Mouse (Mus musculus) liver, adult (tissue): ENCODE measurements around the gene Mb.

Experiments
- GATA4 ChIP-seq: IDR thresholded peaks from 2 replicates; pipeline ENCODE4 v1.6.1; 2014; ENCODE audit warnings: mild to moderate bottlenecking, low read length; ENCODE audit not compliant: insufficient replicate concordance

Mb gene

DNA sequence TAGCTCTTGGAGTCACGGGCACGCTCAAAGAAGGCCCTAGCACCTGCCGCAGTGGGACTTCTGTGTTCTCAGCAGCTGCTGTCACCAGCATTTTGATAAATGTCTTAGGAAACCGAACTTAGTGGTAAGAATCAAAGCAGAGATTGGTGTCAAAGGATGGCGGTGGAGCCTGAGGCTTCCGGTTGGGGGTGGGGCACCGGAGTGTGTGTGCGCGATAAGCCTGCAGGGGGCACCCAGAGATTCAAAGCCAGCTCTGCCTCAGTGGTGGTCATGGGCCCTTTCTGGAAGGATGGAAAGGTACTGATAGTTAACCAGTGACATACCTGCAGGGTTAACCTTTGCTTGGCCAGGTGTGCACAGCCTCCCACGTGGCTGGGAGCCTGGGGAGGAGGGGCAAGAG lies 21.0 kb upstream of the Mb start:
- no peak for TF ChIP-seq GATA4

DNA sequence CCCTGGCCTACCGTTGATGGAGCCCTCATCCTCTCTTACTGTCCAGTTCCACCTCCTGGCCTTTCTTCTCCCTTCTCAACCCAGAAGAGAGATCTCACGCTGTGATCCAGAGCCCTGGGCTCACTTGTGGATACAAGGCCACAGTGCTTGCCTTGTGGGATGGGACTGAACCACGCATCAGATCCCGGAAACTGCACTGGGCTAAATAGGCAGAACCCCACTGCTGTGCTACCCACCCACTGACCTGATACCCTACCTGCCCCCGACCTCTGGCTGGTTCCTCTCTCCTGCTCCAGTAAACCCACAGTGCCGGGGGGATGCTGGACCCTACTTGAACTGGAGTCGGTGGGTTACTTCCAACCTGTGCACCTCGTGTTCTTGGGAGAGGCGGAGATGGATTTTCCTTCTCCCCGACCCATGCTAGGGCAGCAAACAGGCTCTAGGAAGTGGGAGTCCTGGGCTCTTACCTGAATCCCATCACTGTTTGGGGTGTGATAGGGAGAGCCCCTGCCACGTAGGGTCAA lies 20.3 kb upstream of the Mb start:
- no peak for TF ChIP-seq GATA4

DNA sequence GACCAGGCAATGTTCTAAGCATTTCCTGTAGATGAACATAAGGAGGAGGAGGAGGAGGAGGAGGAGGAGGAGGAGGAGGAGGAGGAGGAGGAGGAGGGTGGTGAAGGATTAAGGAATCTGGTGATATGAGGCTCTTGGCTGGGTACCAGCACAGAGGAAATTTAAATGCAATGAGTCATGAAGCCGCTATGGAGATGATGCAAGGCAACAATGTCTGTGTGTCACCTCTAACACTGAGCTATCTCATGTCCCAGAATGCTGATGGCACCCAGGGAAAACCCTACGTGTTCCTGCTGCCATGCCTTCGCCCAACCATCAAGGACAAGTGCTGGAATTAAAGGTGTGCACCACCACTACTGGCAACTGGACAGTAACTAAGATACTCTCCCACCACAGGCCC lies 18.5 kb upstream of the Mb start:
- no peak for TF ChIP-seq GATA4

DNA sequence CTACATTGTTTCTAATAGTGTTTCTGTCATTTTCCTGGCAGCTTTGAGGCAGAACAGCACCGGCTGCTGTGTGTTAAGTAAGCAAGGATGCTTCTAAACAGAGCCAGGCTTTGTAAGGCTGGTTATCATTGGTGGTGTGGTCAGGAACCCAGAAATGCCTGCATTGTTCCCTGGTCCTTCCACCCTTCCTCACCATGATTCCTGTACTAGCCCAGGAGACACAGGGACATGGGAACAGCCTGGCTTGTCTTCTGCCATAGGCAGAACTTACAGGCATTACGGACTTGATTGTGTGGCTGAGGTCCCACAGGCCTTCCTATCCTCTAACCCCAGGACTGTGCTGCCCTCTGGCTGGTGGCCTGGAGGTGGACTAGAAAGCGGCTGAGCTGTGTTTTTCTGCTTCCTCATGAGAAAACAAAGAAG lies 18.0 kb upstream of the Mb start:
- no peak for TF ChIP-seq GATA4

DNA sequence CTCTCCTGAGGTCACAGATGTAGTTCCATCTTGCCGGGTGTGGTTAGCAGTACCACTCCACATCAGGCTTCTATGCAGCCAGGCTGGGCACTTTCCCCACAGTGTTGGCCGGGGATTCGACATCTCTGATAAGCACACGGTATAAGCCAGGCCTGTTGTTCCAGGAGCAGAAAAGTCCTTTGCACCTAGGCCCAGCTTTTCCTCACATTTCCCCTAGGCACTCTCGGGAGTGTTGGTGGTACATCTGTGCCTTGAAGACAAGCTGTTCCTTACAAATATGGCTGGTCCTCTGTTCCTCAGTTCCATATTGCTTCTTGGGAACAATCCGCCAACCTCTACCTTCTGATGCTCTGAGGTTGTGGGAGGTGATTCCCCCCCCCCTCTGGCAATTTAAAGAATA lies 15.8 kb upstream of the Mb start:
- TF ChIP-seq GATA4, result no peak

DNA sequence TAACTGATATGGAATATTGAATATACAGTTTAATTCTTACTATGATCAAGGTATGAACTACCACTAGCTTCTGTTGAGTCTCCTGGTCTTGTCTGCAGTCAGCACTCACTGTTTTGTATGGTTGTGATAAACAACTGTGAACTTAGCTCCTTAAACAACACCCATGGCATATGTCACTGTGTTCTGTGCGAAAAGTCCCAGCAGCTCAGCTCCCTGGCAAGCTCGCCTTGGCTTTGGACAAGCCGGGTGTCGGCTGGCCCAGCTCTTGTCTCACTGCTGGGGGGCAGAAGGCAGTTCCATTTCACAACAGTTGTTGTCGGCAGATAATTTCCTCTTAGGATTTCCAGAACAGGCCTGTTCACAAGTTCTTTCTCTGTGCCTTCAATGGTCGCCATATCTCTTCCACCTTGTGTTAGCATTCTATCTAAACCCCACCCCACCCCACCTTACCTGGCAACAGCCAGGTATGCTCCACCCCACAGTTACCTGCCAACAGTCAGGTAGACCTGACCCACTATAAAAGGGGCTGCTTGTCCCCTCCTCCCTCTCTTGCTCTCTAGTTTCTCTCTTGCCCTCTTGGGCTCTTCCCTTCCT lies 14.9 kb upstream of the Mb start:
- TF ChIP-seq GATA4, result no peak

DNA sequence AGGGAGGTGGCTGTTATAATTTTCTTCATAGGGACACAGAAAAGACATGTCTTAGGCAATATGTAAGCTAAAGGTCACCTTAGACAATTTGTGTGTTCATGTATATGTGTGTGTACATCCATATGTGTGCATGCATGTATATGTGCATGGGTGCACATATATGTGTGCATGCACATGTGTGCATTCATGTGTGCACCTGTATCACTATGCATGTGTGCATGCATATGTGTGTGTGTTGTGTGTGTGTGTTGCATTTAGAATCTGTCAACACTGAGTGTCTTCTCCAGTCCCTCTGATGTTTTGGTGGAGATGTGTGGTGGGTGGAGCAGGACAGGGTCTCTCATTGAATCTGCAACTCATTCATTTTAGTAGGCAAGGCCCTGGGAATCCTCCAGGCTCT lies 12.3 kb upstream of the Mb start:
- TF ChIP-seq GATA4, result no peak

DNA sequence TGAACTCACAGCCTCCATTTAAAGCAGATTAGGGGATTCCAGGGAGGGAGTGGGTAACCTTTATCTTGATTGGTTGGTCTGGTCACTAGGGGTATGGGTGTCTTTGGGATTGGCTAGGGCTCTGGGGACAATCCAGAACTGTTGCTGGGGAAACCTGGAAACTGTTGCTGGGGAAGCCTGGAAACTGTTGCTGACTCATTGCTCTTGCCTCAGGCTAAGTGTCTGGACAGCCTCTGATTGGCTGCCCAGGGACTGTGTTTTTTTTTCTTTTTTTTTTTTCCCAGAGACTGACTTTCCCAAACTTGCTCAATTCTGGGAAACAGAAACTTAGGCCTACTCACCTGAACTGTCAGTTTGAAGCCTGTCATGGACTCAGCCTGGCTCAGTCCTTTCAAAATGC lies 8.1 kb upstream of the Mb start:
- TF ChIP-seq GATA4, result no peak

DNA sequence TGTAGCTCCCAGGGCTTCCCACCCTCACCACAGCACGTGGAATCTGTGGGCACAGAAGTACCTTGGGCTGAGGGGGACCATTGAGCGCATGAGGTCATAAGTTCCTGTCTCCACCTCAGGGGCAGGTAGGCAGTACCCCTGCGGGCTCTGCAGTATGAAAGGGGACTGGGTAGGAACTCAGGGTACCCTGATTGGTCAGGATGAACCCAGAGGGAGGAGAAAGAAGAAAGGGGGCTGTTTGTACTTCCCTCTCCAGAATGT lies 6.3 kb upstream of the Mb start:
- TF ChIP-seq GATA4, result no peak

DNA sequence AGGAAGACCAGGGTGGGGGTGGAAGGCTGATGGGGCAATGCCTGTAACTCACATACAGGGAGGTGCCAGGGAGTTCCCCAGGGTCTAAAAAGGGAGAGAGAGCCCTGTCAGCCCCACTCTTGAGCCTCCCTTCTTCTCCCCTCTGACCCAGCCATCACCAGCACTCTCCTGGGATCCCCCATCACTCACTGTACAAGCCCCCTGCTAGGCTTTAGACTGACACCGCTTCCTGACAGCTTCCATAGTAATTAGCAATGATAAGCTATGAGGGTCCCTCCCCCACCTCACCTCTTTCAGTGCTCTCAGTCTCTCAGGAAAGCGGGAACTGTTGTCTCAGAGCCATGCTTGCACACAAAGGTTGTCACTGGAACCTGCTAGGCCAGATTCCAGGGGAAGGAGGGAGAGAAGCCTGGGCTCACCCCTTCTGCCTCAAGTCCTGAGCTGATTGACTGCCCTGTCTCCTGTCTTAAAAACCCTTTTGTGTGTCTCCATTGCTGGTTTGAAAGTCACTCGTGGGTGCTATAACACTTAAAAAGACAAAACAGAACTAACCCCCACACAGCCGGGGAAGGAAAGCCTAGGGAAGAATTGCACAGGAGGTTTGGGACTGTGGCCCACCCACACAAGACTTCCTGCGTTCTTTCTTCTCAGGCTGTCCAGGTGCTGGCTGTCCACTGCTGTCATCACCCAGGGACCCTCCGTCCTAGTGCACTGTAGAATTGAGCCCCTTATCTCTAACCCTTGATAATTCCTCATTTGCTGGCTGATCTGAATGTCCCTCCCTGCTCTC lies 5.7 kb upstream of the Mb start:
- no peak for TF ChIP-seq GATA4

DNA sequence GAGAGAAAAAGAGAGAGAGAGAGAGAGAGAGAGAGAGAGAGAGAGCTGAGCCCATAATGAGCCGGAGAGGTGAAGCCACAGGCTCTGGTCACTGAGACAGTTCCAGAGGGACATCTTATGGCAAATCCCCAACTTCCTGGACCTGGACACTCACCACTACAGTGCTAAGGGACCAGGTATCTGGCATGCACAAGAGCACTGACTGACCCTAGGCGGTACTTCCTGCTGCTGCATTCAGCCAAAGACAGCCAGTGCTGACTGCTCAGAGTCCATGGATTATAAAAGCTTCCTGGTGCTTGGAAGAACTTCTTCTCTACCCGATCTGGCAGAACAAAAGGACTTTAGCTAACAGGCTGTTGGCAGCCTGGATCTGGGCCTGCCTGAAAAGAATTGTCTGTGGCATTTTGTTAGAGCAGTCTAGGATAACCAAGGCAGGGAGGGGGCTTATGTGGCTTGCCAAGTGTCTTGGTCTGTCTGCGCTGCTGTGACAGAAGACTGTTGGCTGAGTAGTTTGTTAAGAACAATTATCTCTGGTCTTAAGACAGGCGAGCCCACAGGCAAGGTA lies 4.2 kb upstream of the Mb start:
- no peak for TF ChIP-seq GATA4

DNA sequence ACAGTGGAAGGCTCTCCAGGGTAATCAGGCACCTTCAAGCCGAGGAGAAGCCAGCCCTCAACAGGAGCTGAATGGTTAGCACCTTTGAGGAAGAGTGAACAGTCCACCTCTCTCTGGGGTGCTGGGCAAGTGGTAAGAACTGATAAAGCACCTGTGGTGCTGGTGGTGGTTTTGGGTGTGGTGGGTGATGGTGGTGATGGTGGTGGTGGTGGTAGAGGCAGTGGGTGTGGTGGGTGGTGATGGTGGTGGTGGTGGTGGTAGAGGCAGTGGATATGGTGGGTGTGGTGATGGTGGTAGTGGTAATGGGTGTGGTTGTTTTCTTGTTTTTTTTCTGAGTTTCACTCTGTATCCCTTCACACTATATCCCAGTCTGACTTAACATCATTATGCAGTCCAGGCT lies 2.6 kb upstream of the Mb start:
- TF ChIP-seq GATA4, result no peak

DNA sequence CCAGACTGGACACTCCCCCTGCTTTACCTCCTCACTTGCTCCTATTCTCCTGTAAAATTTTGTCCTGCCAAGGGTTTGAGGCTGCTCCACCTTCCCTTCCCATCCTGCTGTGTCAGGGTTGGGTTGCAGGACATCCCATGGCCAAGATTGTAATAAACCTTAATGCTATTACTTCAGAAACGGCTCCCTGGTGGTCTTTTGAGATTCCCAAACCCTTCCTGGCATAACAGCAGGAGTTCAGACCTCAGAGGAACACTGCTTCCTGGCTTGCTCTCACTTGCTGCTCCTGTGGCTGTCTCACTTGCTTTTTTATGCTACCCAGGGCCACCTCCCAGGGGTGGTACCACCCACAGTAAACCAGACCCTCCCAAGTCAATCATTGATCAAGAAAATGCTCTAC lies 1.7 kb upstream of the Mb start:
- no peak for TF ChIP-seq GATA4

DNA sequence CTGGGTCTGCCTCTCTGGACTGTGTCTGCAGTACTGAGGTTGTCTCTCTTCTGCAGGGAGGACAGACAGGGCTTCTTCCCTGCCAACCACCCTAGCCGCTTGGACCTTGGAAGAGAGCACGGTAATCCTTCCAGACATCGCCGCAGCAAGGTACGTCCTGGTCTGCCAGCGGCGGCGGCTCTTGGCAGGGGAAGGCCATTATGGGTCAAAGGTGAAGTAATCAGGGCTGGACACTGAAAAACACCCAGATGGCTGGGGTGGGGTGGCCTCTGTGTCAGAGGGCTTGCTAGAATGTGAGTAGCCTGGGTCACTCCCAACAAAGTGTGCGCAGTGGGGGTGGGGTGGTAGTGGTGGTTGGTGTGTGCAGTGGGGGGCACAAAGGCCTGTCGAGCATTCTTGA lies 4.9 kb downstream of the Mb start:
- no peak for TF ChIP-seq GATA4

DNA sequence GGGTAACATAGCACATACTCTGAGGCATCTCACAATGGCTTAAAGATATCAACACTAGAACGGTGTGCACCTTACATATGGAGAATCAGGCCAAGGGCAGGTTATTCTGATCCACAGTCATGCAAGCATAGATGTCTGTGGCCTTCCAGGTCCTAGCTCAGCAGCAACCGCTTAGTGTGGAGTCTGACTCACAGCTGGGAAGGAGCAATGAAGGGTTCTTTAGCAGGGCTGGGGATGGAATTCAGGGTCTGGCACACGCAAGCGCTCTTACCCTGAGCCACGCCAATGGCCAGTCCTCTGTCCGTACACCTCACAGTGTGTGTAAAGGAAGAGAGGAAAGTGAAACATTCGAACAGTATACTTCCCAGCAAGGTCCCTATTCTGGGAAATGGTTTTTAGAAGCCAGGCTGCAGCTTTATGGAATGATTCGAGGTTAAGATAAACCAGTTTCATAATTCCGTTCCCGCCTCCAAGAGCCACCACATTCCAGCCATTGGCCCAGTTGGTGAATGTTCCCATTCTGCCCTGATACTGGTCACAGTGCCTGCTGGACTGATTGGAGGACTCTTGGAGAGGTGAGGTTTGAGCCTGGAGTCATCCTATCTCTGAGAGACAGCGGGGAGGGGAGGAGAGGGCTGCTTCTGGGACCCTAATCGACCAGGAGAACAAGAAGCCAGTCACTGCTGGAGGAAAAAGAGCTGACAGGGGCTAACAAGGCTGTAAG lies 5.7 kb downstream of the Mb start, which contains the start of gene Apol6:
Gene Apol6 (plus strand): TSS at position 133 of the 724 bp plus-strand sequence.
- TF ChIP-seq GATA4, result no peak

DNA sequence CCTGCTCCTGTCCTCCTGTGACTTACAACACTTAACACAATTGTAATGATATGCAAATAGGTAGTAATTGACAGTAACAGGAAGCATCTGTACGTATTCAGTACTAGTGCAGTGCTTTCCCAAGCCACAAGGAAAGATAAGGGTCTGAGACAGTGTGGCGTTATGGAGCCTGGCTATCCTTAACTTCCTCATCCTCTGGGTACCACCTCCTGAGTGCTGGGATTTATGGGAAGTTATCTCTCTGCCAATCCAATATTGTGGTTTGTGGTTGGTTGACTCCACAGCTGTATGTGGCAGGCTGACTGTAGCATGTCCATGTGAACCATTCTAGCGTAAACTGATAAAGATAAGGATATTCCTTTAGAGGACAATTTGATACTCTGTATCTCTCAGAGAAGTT lies 9.7 kb downstream of the Mb start:
- TF ChIP-seq GATA4, result no peak
